Mouse (Mus musculus): ENCODE data around the gene Actr3.

The Actr3 gene

DNA sequence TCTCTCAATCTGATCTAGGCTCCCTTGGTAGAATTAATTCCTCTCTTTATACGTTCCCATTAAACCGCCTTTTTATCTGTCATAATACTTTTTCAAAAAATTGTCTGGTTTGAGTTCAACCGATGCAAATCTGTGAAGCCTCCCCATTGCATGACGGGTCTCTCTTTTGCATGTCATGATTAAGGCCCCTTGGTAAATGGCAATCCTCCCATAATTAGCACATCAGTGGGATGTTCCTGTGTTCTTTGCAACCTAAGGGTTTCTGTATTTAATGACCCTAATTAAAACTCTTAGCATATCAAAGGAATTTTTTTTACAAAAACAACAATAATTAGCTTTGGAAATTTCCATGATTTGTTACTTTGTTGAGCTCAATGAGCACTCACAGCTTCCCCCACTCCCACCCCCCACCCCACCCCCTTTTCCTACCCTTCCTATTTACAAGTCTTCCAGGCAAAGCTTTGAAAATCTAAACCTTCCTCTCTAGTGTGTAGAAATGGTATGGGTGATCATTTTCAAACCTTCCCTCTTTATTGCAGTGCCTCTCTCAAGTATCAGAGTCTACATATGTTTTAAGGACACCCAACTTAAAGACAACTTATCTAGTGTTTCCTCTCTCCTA is 84.0 kb downstream of the Actr3 start:
- no peak for DNase-seq (ENCODE audit: low read depth)

DNA sequence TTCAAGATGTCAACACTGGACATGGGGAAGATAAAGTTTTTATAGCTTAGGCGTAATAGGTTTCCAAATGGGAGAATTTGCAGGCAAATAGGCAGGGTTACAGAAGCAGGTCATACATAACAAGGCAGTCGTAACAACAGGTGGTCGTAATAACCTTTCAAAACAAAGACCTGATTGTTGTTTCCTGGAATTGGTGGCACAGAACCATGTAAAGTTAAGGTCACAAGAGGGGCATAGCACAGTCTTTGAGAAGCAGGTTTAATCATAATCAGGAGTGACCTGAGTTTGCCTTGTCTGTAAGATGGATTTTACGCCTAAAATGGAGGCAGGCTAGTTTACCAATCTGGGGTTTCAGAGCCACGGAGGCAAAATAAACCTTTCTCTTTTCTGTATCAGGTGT is 84.7 kb downstream of the Actr3 start:
- DNase-seq (ENCODE audit: low read depth): no peak

DNA sequence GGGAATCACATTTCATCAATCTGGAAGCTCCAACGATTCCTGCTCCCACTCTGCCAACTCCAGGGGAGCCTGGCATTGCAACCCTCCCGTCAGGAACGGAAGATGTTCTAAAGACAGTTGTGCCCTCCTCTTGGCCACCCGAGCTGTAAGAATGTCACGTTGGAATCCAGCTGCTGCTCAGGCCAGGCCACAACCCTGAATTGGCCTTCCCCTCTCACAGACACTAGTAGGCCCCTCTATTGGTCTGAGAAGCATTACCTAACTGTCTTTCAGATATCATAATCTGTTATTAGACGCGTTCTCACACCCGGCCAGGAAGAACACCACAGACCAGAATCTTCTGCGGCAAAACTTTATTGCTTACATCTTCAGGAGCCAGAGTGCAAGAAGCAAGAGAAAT is 89.7 kb downstream of the Actr3 start:
- no peak for DNase-seq (ENCODE audit: low read depth)

DNA sequence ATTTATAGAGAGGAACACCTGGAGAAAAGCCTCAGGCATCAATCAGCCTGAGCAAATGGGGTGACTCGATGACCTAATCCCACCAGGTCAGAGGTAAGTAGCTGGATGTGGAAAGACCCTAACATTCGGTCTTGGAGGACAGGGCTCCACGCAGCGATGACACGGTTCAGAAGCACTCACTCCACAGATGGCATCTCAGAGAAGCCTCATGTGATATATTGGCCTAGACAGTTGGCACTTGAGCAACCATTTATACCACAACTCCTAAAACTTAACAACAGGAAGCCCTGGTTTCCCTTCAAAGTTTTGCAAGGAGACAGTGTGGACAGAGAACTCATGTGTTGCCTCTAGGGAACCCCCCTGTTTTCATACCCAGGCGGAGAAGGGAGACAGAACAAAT is 90.1 kb downstream of the Actr3 start:
- no peak for DNase-seq (ENCODE audit: low read depth)

DNA sequence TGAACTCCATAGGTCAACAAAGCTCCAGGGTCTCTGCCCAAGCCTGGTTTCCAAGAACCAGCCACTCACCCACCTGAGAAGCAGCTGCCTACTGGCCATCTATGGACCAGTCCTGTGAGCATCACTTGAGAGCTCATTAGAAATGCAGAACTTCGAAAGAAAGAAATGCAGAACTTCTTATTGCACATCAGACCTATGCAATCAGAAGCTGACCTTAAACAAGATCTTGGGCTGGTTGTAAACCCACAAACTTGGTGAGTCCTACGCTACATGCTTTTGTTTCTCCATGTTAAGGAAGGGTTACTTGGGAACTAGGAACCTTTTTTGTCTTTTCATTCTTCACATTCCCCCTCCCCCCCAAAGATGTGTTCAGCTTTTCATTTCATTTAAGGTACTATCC is 92.4 kb downstream of the Actr3 start:
- no peak for DNase-seq (ENCODE audit: low read depth)

Data from induced T-regulatory cell, adult 2 months (primary cell).